20 mouse cellular contexts compared by ENCODE assay signal in genomic region chr2:155589521-155589920, GRCm38 (mm10). TPM values are rescaled to one million over a fixed set of nuclear protein-coding genes. Genes with fewer than 3 reads are reported as not detected.
A peak's percentile ranks its signal among the peaks of the same experiment; 100 is the strongest.
DNase-seq lines count a peak whose midpoint lies in the region; ATAC-seq and TF ChIP-seq lines count a peak whose summit lies in the region.
"Had no signal": no experiment of that assay in that cellular context is flagged by ENCODE, and none has a peak within 500 bp of the region (broad histone marks: within the 10 kb centered on the region; RNA-seq: fewer than 3 reads in every experiment).

No protein-coding gene starts in this region.

- no peak for TF ChIP-seq POLR2A in liver, adult 2 months (IDR thresholded peaks at IDR 0.05; ENCODE audit: extremely low read depth, insufficient read depth, low read length)
- no peak for TF ChIP-seq POLR2A in small intestine, adult 2 months (IDR thresholded peaks at IDR 0.05; ENCODE audit: low read depth, low read length)

- no peak for ATAC-seq in liver, embryonic 11.5 days (replicated peaks; ENCODE audit: low FRiP score)
- no peak for ATAC-seq in intestine, postnatal 0 days
- ATAC-seq: activated CD4-positive, CD25-positive, alpha-beta regulatory T cell, adult 4 months; midbrain, embryonic 15.5 days had no signal

- no peaks in the 10 kb centered on the region for H3K9me3 ChIP-seq in heart, embryonic 10.5 days
- no peaks in the 10 kb centered on the region for H3K9me3 ChIP-seq in liver, embryonic 11.5 days (ENCODE audit: control insufficient read depth, low read length)
- H3K9me3 ChIP-seq in intestine, postnatal 0 days (ENCODE audit: control insufficient read depth): no peaks in the 10 kb centered on the region
- H3K9me3 ChIP-seq: limb, embryonic 10.5 days; midbrain, embryonic 15.5 days had no signal

- 72% methylated on average over 6 of the region's 6 CpGs for WGBS in heart, embryonic 10.5 days
- 44% methylated on average over 6 of the region's 6 CpGs for WGBS in liver, adult 2 months
- 78% methylated on average over 6 of the region's 6 CpGs for WGBS in liver, embryonic 11.5 days
- WGBS in intestine, postnatal 0 days: 61% methylated on average over 6 of the region's 6 CpGs
- 68% methylated on average over 6 of the region's 6 CpGs for WGBS in small intestine, adult 2 months

- DNase-seq in heart, adult 18-20 months: peak; percentile 26 to 36
- DNase-seq in heart, embryonic 10.5 days (ENCODE audit: low spot score): no peak
- peak; percentile 46 for DNase-seq in liver, adult 2 months (ENCODE audit: extremely low read depth, low read depth, low spot score)
- no peak for DNase-seq in liver, embryonic 11.5 days (ENCODE audit: low spot score)
- no peak for DNase-seq in frontal cortex, postnatal 25 days (ENCODE audit: low spot score in 2 of 2)
- no peak for DNase-seq in gastrocnemius, postnatal 25 days
- DNase-seq: adrenal gland, postnatal 25 days; cerebellum, adult 9-11 months; gastrocnemius, postnatal 14 days; layer of hippocampus, postnatal 36 days; lung, embryonic 14.5 days; lung, postnatal 4 days had no signal

- H3K79me2 ChIP-seq in liver, adult 2 months (ENCODE audit: control insufficient read depth, insufficient read depth, low read length): no peaks in the 10 kb centered on the region

- H3K4me3 ChIP-seq in heart, embryonic 10.5 days: no peak overlapping the region
- no peak overlapping the region for H3K4me3 ChIP-seq in liver, adult 2 months (ENCODE audit: insufficient read depth, low read depth, low read length)
- no peak overlapping the region for H3K4me3 ChIP-seq in liver, embryonic 11.5 days (ENCODE audit: low read depth, low read length)
- no peak overlapping the region for H3K4me3 ChIP-seq in intestine, postnatal 0 days (ENCODE audit: low read depth, low read length)
- no peak overlapping the region for H3K4me3 ChIP-seq in small intestine, adult 2 months (ENCODE audit: low read depth, low read length)
- H3K4me3 ChIP-seq: limb, embryonic 10.5 days; midbrain, embryonic 15.5 days had no signal

- no peaks in the 10 kb centered on the region for H3K27me3 ChIP-seq in heart, embryonic 10.5 days (ENCODE audit: insufficient read depth, poor library complexity, severe bottlenecking)
- H3K27me3 ChIP-seq in liver, adult 2 months (ENCODE audit: control insufficient read depth, insufficient read depth, low read length): no peaks in the 10 kb centered on the region
- no peaks in the 10 kb centered on the region for H3K27me3 ChIP-seq in liver, embryonic 11.5 days (replicated peaks; ENCODE audit: control insufficient read depth, insufficient read depth, low read length)
- H3K27me3 ChIP-seq in intestine, postnatal 0 days (replicated peaks; ENCODE audit: control insufficient read depth, insufficient read depth, low read length): no peaks in the 10 kb centered on the region
- H3K27me3 ChIP-seq in small intestine, adult 2 months (ENCODE audit: control insufficient read depth, insufficient read depth, low read length): no peaks in the 10 kb centered on the region
- H3K27me3 ChIP-seq: midbrain, embryonic 15.5 days had no signal

- H3K4me1 ChIP-seq in heart, embryonic 10.5 days: peaks cover 11% of the 10 kb centered on the region
- H3K4me1 ChIP-seq in liver, adult 2 months (ENCODE audit: control insufficient read depth, insufficient read depth, low read length): peaks cover 21% of the 10 kb centered on the region
- peaks cover 26% of the 10 kb centered on the region for H3K4me1 ChIP-seq in liver, embryonic 11.5 days (replicated peaks; ENCODE audit: control insufficient read depth, insufficient read depth, low read length)
- no peaks in the 10 kb centered on the region for H3K4me1 ChIP-seq in intestine, postnatal 0 days (replicated peaks; ENCODE audit: control insufficient read depth, insufficient read depth, low read length)
- peaks cover 20% of the 10 kb centered on the region; the same call in 1 of the 2 replicates for H3K4me1 ChIP-seq in small intestine, adult 2 months (ENCODE audit: control insufficient read depth, insufficient read depth, insufficient read length, low read length)

- no peak overlapping the region; the same call in 1 of the 2 replicates for H3K4me2 ChIP-seq in liver, embryonic 11.5 days
- no peak overlapping the region for H3K4me2 ChIP-seq in intestine, postnatal 0 days (replicated peaks; ENCODE audit: low read depth)
- H3K4me2 ChIP-seq: heart, embryonic 11.5 days; hindbrain, embryonic 14.5 days; lung, embryonic 14.5 days; midbrain, embryonic 15.5 days had no signal

- no peak overlapping the region for H3K27ac ChIP-seq in heart, embryonic 10.5 days
- 0 out of 2 replicates have a peak overlapping the region, but pooled peaks have one; percentile 11 for H3K27ac ChIP-seq in liver, adult 2 months (replicated peaks; ENCODE audit: insufficient read depth, low read depth, low read length)
- H3K27ac ChIP-seq in liver, embryonic 11.5 days (ENCODE audit: low read depth, low read length): no peak overlapping the region; the same call in 1 of the 2 replicates
- peak overlapping the region; percentile 95 for H3K27ac ChIP-seq in intestine, postnatal 0 days (ENCODE audit: low read depth, low read length)
- peak overlapping the region; percentile 82 for H3K27ac ChIP-seq in small intestine, adult 2 months (ENCODE audit: insufficient read depth, low read depth, low read length)
- H3K27ac ChIP-seq: hindbrain, embryonic 14.5 days; kidney, postnatal 0 days; limb, embryonic 10.5 days; midbrain, embryonic 15.5 days had no signal

- no peaks in the 10 kb centered on the region for H3K36me3 ChIP-seq in heart, embryonic 10.5 days
- peaks cover 1% of the 10 kb centered on the region; the same call in 1 of the 2 replicates for H3K36me3 ChIP-seq in liver, adult 2 months (ENCODE audit: control insufficient read depth, insufficient read depth, low read length)
- no peaks in the 10 kb centered on the region for H3K36me3 ChIP-seq in liver, embryonic 11.5 days (ENCODE audit: control insufficient read depth, insufficient read depth, low read length)
- no peaks in the 10 kb centered on the region; the same call in 1 of the 2 replicates for H3K36me3 ChIP-seq in intestine, postnatal 0 days (ENCODE audit: control insufficient read depth, insufficient read depth)
- no peaks in the 10 kb centered on the region for H3K36me3 ChIP-seq in small intestine, adult 2 months (ENCODE audit: control insufficient read depth, insufficient read depth, low read length)
- H3K36me3 ChIP-seq: limb, embryonic 10.5 days; midbrain, embryonic 15.5 days had no signal

- no peak for TF ChIP-seq CTCF in liver, adult 2 months (IDR thresholded peaks at IDR 0.05; ENCODE audit: low read depth, low read length)
- TF ChIP-seq CTCF in intestine, postnatal 0 days (IDR thresholded peaks at IDR 0.05; ENCODE audit: low read depth): no peak
- no peak for TF ChIP-seq CTCF in small intestine, adult 2 months (IDR thresholded peaks at IDR 0.05; ENCODE audit: extremely low read depth, insufficient read length, insufficient replicate concordance, low read depth, low read length)

- no peak overlapping the region for H3K9ac ChIP-seq in liver, adult 2 months (ENCODE audit: low read depth, low read length)
- no peak overlapping the region for H3K9ac ChIP-seq in liver, embryonic 11.5 days (ENCODE audit: low read depth, low read length)
- no peak overlapping the region for H3K9ac ChIP-seq in intestine, postnatal 0 days (ENCODE audit: low read depth, low read length)
- H3K9ac ChIP-seq: hindbrain, embryonic 14.5 days; lung, embryonic 14.5 days; midbrain, embryonic 15.5 days had no signal

RNA-seq across cellular contexts. Expression of gene Gss, which starts 3.1 kb away (rescaled TPM):
- total RNA-seq in heart, adult 18-20 months (2021): 10 to 100 TPM; 14.4 to 15.6 TPM
- polyA plus RNA-seq in heart, embryonic 10.5 days (2016; fragmentation: Nextera tagmentation; extraction: Ambion mirVana): 24.2 and 29.1 TPM in 2 replicates
- total RNA-seq in liver, adult 2 months (2014; rRNA removed): 69.4 and 112 TPM in 2 replicates
- 113 and 134 TPM in 2 replicates for polyA plus RNA-seq in liver, adult 2 months (2012; rRNA removed)
- 59.7 and 60.5 TPM in 2 replicates for polyA plus RNA-seq in liver, embryonic 11.5 days (2014; fragmentation: Nextera tagmentation; extraction: Ambion mirVana)
- 210 and 219 TPM in 2 replicates for polyA plus RNA-seq in intestine, postnatal 0 days (2015; fragmentation: Nextera tagmentation; extraction: Ambion mirVana)
- 73.0 and 85.3 TPM in 2 replicates for polyA plus RNA-seq in small intestine, adult 2 months (2012; rRNA removed)
- 1 to 10 TPM; 5.6 to 5.9 TPM for total RNA-seq in gastrocnemius, postnatal 25 days (2021)

RNA-seq across cellular contexts. Expression of gene Myh7b, which starts 21.5 kb away (rescaled TPM):
- 10 to 100 TPM; 23.0 to 30.1 TPM for total RNA-seq in heart, adult 18-20 months (2021)
- 12.4 and 15.7 TPM in 2 replicates for polyA plus RNA-seq in heart, embryonic 10.5 days (2016; fragmentation: Nextera tagmentation; extraction: Ambion mirVana)
- not detected in 2 replicates for total RNA-seq in liver, adult 2 months (2014; rRNA removed)
- polyA plus RNA-seq in liver, adult 2 months (2012; rRNA removed): not detected in 2 replicates
- 4.3 and 5.3 TPM in 2 replicates for polyA plus RNA-seq in liver, embryonic 11.5 days (2014; fragmentation: Nextera tagmentation; extraction: Ambion mirVana)
- 2.7 and 2.8 TPM in 2 replicates for polyA plus RNA-seq in intestine, postnatal 0 days (2015; fragmentation: Nextera tagmentation; extraction: Ambion mirVana)
- polyA plus RNA-seq in small intestine, adult 2 months (2012; rRNA removed): 0.47 and 0.51 TPM in 2 replicates
- total RNA-seq in gastrocnemius, postnatal 25 days (2021): 1 to 10 TPM in 1 of 2 experiments, under 1 TPM in 1; 0.88 to 5.0 TPM
- polyA plus RNA-seq: activated CD4-positive, CD25-positive, alpha-beta regulatory T cell, adult 4 months had no signal

Comparison
In these comparisons a context has a peak if more than half of its experiments do, and no peak if none do; other contexts are left out.
1. DNase-seq: peak in heart, adult 18-20 months (2 of 2) and liver, adult 2 months (single experiment); none in heart, embryonic 10.5 days (single experiment), liver, embryonic 11.5 days (single experiment), frontal cortex, postnatal 25 days (0 of 2) and gastrocnemius, postnatal 25 days (single experiment).
2. H3K27ac ChIP-seq: peak in liver, adult 2 months (single experiment), intestine, postnatal 0 days (single experiment) and small intestine, adult 2 months (single experiment); none in heart, embryonic 10.5 days (single experiment) and liver, embryonic 11.5 days (single experiment).